Mouse (Mus musculus) C2C12 (cell line): ENCODE measurements around the gene Gm37240.

Experiments used
- CEBPB ChIP-seq: IDR thresholded peaks from one replicate; pipeline ENCODE4 v1.6.1; 2011; ENCODE audit warnings: low read depth, mild to moderate bottlenecking, control low read depth, moderate library complexity
- CTCF ChIP-seq: IDR thresholded peaks from one replicate; pipeline ENCODE4 v1.5.1; 2011; ENCODE audit not compliant: control insufficient read depth, insufficient read depth, insufficient read length
- FOSL1 ChIP-seq: IDR thresholded peaks from one replicate; pipeline ENCODE4 v1.8.0; 2011; ENCODE audit warnings: mild to moderate bottlenecking, low read length; ENCODE audit not compliant: poor library complexity, insufficient read depth, severe bottlenecking
- MAX ChIP-seq: IDR thresholded peaks from one replicate; pipeline ENCODE4 v1.6.1; 2011; ENCODE audit warnings: mild to moderate bottlenecking, control low read depth
- MYOD1 ChIP-seq: IDR thresholded peaks from one replicate; pipeline ENCODE4 v1.6.1; 2011; ENCODE audit warnings: low read depth; ENCODE audit not compliant: control insufficient read depth, insufficient read length
- MYOG ChIP-seq: IDR thresholded peaks from one replicate; pipeline ENCODE4 v1.6.1; 2011; ENCODE audit not compliant: control insufficient read depth, insufficient read length; ENCODE audit errors: extremely low read depth
- USF1 ChIP-seq: IDR thresholded peaks from one replicate; pipeline ENCODE4 v1.6.1; 2011; ENCODE audit warnings: low read depth, mild to moderate bottlenecking, control low read depth, moderate library complexity

- no peak for TF ChIP-seq CEBPB
- no peak for TF ChIP-seq CTCF
- TF ChIP-seq MAX: no peak
- TF ChIP-seq MYOG: no peak
- TF ChIP-seq FOSL1: no peak
- no peak for TF ChIP-seq USF1
- no peak for TF ChIP-seq MYOD1
These were observed 252.8 kb downstream of the Gm37240 start for GRCm38 (mm10) chr3:85634389-85635125.
